Mouse (Mus musculus) lung, postnatal 0 days (tissue): ENCODE data around the gene Strn4. TPM values are rescaled to one million over a fixed set of nuclear protein-coding genes. Genes with fewer than 3 reads are reported as not detected.

Experiments used
- ATAC-seq: fragments of 200-750 bp; cut with Nextera tagmentation; 2 replicates; pipeline ENCODE4 v1.8.0; 2017; ENCODE audit warnings: moderate library complexity
- DNase-seq: peaks from one replicate; pipeline ENCODE4 v3.0.0-alpha.2; 2016; ENCODE audit warnings: low spot score
- H3K27ac ChIP-seq: fragments of 300-500 bp; sonication (generic); 2 replicates; pipeline ENCODE4 v1.5.1; 2014; ENCODE audit warnings: antibody characterized with exemption, mild to moderate bottlenecking, low read length, mixed read lengths
- H3K27me3 ChIP-seq: fragments of 300-500 bp; sonication (generic); replicated peaks from 2 replicates; pipeline ENCODE4 v1.6.1; 2014; ENCODE audit warnings: low read length, mixed read lengths; ENCODE audit not compliant: insufficient read depth
- H3K36me3 ChIP-seq: fragments of 300-500 bp; sonication (generic); 2 replicates; pipeline ENCODE4 v1.6.1; 2014; ENCODE audit warnings: low read length, mixed read lengths; ENCODE audit not compliant: insufficient read depth
- H3K4me1 ChIP-seq: fragments of 300-500 bp; sonication (generic); 2 replicates; pipeline ENCODE4 v1.6.1; 2014; ENCODE audit warnings: antibody characterized with exemption, low read depth, low read length, mixed read lengths; ENCODE audit not compliant: insufficient read depth
- H3K4me2 ChIP-seq: fragments of 300-500 bp; sonication (generic); replicated peaks from 2 replicates; pipeline ENCODE4 v1.6.1; 2014; ENCODE audit warnings: low read depth, mild to moderate bottlenecking, low read length, moderate library complexity, mixed read lengths
- H3K4me3 ChIP-seq: fragments of 300-500 bp; sonication (generic); 2 replicates; pipeline ENCODE4 v1.5.1; 2014; ENCODE audit warnings: low read depth, low read length
- H3K9ac ChIP-seq: fragments of 300-500 bp; sonication (generic); replicated peaks from 2 replicates; pipeline ENCODE4 v1.6.1; 2014; ENCODE audit warnings: low read depth, mild to moderate bottlenecking
- H3K9me3 ChIP-seq: fragments of 300-500 bp; sonication (generic); 2 replicates; pipeline ENCODE4 v1.6.1; 2016; ENCODE audit warnings: low read length, mixed read lengths
- CTCF ChIP-seq: IDR thresholded peaks from 2 replicates; pipeline ENCODE4 v1.5.1; 2016; ENCODE audit warnings: antibody characterized with exemption, mild to moderate bottlenecking
- EP300 ChIP-seq: IDR thresholded peaks from 2 replicates; pipeline ENCODE4 v1.6.1; 2016; ENCODE audit warnings: antibody characterized with exemption, mild to moderate bottlenecking, control low read depth
- WGBS: fragments of 180-500 bp; shearing (Covaris S2); extraction: QIAGEN DNeasy Blood & Tissue Kit; methylation state at CpG from one replicate; pipeline ENCODE4 v1.1.7; 2014; 5-methylcytosine and 5-hydroxymethylcytosine counted together
- polyA plus RNA-seq: library from polyadenylated mRNA; unstranded; fragments of >200 nt; fragmentation: Nextera tagmentation; extraction: Ambion mirVana; gene quantifications from 2 replicates; pipeline ENCODE4 v1.2.1, GENCODE M21; 2015

The Strn4 gene
- polyA plus RNA-seq, 1 experiment from 2014 or later: 57.7 TPM

GRCm38 (mm10) chr7:16885905-16886304 is 70.2 kb downstream of the Strn4 start:
- Histone ChIP-seq H3K9ac (no peak overlapping the region), H3K27ac (no peak overlapping the region), H3K4me3 (no peak overlapping the region), H3K4me1 (no peaks in the 10 kb centered on the region), H3K4me2 (no peak overlapping the region), H3K9me3 (no peaks in the 10 kb centered on the region), H3K27me3 (peaks cover 10% of the 10 kb centered on the region), H3K36me3 (no peaks in the 10 kb centered on the region)
- TF ChIP-seq EP300: no peak
- no peak for TF ChIP-seq CTCF
- DNase-seq (no peak), ATAC-seq (no peak)
- WGBS: 59% methylated on average over 57 of the region's 59 CpGs

Other genes starting within 250 kb of the Strn4 start
- gene Arhgap35, start 200.9 kb upstream of the Strn4 start, polyA plus RNA-seq: 8.2 and 10.9 TPM in 2 replicates
- not detected in 2 replicates for gene Ceacam15, start 140.2 kb upstream of the Strn4 start, polyA plus RNA-seq
- not detected in 2 replicates for gene Ceacam9, start 94.0 kb upstream of the Strn4 start, polyA plus RNA-seq
- gene Ap2s1, start 77.5 kb upstream of the Strn4 start, polyA plus RNA-seq: 240 and 261 TPM in 2 replicates
- 176 and 178 TPM in 2 replicates for gene Slc1a5, start 34.5 kb upstream of the Strn4 start, polyA plus RNA-seq
- gene Fkrp, start 843 bp downstream of the Strn4 start, polyA plus RNA-seq: 22.3 and 23.5 TPM in 2 replicates
- 26.1 and 29.0 TPM in 2 replicates for gene Prkd2, start 27.0 kb downstream of the Strn4 start, polyA plus RNA-seq
- gene Dact3, start 59.4 kb downstream of the Strn4 start, polyA plus RNA-seq: 4.2 and 4.3 TPM in 2 replicates
- gene Gng8, start 75.9 kb downstream of the Strn4 start, polyA plus RNA-seq: 5.2 and 6.6 TPM in 2 replicates
- gene Ptgir, start 90.6 kb downstream of the Strn4 start, polyA plus RNA-seq: 2.0 and 2.4 TPM in 2 replicates
- gene Calm3, start 108.2 kb downstream of the Strn4 start, polyA plus RNA-seq: 61.7 and 63.6 TPM in 2 replicates
- 1.9 and 2.0 TPM in 2 replicates for gene Pnmal2, start 128.8 kb downstream of the Strn4 start, polyA plus RNA-seq
- 0.04 TPM in 1 of 2 replicates, not detected in the other for gene Pnmal1, start 143.8 kb downstream of the Strn4 start, polyA plus RNA-seq
- 0.02 and 0.04 TPM in 2 replicates for gene Gm42372, start 167.2 kb downstream of the Strn4 start, polyA plus RNA-seq
- 7.8 and 8.0 TPM in 2 replicates for gene Ccdc8, start 176.8 kb downstream of the Strn4 start, polyA plus RNA-seq
- gene Ppp5c, start 212.0 kb downstream of the Strn4 start, polyA plus RNA-seq: 65.1 and 71.8 TPM in 2 replicates
- gene Hif3a, start 246.5 kb downstream of the Strn4 start, polyA plus RNA-seq: 5.3 and 8.2 TPM in 2 replicates